Mouse (Mus musculus) large intestine, adult 2 months (tissue): Measurements from ENCODE around the gene Naglu. TPM values are rescaled to one million over a fixed set of nuclear protein-coding genes. Genes with fewer than 3 reads are reported as not detected.

Experiments
- DNase-seq: peaks from one replicate; pipeline ENCODE4 v3.0.0-alpha.2; 2012; ENCODE audit warnings: low read depth, low spot score
- WGBS: fragments of 180-500 bp; shearing (Covaris S2); methylation state at CpG from one replicate; pipeline ENCODE4 v1.1.7; 2018; 5-methylcytosine and 5-hydroxymethylcytosine counted together
- polyA plus RNA-seq: library from polyadenylated mRNA; depleted of rRNA; stranded (reverse); fragments of >200 nt; gene quantifications from 2 replicates; pipeline ENCODE4 v1.2.3, GENCODE M21; 2012

The Naglu gene
- polyA plus RNA-seq, 1 experiment, result 12.9 TPM

DNA sequence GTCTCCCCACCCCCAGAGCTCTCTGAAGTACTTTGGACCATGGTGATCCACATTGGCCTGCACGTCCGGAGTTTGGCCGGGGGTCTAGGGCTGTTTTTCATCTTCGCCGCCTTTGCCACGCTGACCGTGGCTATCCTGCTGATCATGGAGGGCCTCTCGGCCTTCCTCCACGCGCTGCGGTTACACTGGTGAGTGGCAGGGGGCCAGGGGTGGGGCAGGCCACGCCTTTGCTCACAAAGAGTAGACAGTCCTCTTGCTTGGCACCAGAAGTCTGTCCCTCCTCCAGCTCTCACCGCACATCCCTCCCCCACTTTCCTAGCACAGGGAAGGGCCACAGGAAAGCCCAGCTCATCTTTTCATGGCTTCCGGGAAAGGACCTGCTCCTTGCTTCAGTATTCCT lies 14.4 kb upstream of the Naglu start:
- 35% methylated on average over 14 of the region's 14 CpGs for WGBS
- no peak for DNase-seq

GRCm38 (mm10) chr11:101056885-101057284 lies 12.9 kb upstream of the Naglu start:
- 14% methylated on average over 8 of the region's 8 CpGs for WGBS
- no peak for DNase-seq

DNA sequence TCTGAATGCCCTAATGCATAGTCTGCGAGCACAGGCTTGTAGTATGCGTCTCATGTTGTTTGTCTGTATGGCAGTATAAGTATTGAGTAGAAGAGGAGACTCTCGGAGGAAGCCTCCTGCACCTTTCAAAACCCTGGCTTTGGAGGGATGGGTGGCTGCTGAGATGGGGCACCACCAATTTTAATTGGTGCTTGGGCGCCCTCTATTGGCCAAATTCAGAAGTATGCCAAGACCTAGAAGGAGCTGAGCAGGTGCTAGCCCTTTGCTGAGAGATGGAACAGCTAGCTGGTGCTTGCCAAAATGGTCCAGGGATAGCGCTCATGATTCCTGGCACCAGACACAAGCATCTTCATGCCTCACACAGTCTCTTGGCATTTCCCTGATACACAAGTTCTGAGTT lies 12.0 kb upstream of the Naglu start:
- DNase-seq, result no peak
- WGBS, result 13% methylated on average over 5 of the region's 5 CpGs

- WGBS, result 36% methylated on average over 5 of the region's 5 CpGs
- DNase-seq, result no peak
These were observed 11.1 kb upstream of the Naglu start for GRCm38 (mm10) chr11:101058726-101059125.

DNA sequence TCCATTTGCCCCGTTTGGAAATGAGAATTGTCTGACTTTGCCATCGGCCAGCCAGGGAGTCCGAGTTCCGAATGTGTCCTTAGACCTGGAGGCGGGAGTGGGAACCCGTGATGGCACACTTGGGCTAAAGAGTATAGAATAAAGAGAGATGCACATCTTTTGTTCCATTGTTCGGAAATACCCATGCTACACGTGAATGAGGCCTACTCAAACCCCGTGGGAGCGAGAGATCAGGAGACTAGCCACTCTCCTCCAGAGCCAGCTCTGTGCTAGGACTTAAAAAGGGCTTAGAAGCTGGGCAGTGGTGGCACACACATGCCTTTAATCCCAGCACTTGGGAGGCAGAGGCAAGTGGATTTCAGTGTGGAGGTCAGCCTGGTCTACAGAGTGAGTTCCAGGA lies 10.3 kb upstream of the Naglu start:
- DNase-seq, result no peak
- WGBS, result 82% methylated on average over 10 of the region's 10 CpGs

DNA sequence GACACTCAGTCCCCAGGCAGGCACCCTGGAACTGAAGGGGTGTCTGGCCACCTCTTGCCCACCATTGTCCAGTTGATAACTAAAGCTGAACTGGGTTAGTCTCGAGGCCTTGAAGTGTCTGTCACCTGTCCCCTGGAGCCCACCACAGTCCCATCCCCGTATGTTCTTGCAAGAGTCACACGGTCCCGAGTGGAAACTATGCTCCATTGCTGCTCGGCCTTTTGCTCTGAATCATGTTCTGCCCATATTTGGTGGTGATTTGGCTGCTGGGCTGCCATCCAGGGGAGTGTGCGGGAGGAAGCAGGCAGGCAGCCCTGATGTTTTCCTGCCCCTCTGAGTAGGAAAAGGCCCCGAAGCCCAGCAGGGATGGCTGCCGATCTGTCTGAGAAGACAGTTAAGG lies 9.7 kb upstream of the Naglu start:
- DNase-seq, result no peak
- 35% methylated on average over 8 of the region's 8 CpGs for WGBS

GRCm38 (mm10) chr11:101061049-101061448 lies 8.8 kb upstream of the Naglu start:
- no peak for DNase-seq
- 91% methylated on average over 5 of the region's 5 CpGs for WGBS

DNA sequence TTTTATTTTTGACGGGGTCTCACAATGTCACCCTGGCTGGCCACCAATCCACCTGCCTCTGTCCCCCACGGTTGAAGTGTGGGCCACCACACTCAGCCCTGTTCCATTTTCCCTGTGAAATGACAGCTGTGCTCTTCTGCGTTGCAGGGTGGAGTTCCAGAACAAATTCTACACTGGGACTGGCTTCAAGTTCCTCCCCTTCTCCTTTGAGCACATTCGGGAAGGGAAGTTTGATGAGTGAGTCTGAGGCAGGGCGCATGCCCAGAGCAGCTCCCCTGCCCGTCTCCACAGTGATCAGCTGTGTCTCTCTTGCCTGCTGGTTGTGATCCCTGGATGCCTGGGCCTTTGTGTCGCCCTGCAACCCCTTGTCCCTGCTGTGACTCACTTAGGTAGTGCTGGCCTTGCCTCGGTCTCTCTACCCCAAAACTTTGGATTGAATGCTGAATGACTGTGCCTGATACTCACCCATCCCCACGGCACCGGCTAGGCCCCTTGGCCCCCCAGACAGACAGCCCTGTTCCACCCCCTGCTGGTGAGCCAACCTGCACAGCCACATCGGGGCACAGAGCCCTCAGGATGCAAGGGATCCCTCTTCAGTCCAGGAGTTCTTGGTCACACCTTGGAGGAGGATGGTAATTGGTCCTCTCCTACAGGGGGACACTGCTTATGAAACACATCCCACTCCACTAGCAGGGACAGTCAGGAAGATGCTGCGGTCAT lies 7.5 kb upstream of the Naglu start:
- no peak for DNase-seq
- WGBS, result 54% methylated on average over 12 of the region's 12 CpGs

DNA sequence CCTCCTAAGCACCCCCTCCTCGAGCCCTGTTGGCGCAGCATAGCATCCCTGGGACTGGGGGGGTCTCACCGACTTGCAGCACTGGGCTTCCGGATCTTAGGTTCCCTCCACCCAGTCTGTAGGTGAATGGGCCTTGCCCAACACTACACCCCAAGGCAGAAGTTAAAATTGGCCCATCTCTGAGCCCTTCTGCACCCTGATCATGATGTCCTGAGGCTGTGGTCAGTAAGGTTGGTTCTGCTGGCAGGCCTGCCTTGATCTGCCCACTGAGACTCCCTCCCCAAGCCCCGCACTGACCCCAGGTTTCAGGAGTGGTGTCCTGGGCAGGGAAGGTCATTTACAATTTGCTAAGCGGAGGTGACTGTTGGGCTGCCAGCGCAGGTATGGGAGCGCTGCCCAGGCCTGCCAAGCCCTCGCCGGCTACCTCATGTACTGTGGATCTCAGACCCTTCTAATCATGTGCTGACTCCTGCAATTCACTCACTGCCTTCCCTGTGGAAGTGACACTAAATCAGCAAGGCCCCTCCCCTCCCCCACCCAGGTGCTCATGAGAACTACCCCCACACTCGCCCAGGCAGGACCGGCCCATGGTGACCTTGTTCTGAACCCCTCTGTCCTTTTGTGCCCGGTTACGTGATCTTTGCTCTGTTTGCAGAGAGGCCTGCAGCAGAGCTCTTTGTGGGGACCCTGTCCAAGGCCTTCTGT lies 6.7 kb upstream of the Naglu start:
- WGBS, result 41% methylated on average over 14 of the region's 14 CpGs
- no peak for DNase-seq

DNA sequence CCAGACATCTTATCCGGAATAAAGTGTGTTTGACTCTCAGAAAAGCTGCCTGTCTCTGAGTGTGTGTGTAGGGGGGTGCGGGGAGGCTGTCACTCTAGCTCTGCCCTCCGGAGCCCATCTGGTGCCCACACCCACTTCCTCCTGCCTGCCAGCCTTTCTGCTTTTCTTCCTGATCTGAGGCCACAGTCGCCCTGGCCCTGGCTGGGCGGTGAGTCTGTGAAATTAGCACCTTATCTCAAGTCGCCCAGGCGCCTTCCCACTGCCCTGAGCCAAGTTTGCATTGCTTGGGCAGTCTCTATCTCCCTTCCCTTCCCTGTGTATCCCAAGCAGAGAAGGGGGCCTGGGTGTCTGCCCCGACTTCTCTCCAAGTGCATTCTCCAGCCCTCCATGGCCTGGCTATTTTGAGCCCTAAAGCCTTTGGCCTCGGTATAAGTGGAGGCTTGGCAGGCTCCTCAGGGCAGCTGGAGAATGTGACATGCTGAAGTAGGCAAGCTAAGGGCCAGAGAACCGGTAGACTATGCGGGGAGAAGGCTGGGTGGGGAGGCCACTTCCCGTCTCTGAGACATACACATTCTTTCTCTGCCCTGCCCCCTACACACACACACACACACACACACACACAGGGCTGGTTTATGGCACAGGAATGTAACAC lies 6.0 kb upstream of the Naglu start:
- DNase-seq, result no peak
- 4% methylated on average over 12 of the region's 12 CpGs for WGBS

DNA sequence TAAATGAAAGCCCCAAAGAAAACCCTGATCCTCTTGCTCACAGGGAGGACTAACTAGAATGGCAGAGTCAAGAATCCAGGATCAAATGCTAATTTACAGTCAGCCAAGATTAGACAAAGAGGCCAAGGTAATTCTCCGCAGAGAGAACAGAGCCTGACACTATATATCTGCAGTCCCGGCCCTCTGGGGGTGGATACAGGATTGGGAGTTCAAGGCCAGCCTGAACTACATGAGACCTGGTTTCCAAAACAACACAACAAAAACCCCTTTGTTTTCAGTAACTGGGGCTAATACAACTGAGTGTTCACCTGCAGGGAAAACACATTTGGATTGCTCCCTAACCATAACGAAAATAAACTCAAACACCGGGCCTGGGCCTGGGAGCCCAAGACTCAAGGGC lies 5.3 kb upstream of the Naglu start:
- WGBS, result 23% methylated on average over 4 of the region's 4 CpGs
- no peak for DNase-seq

DNA sequence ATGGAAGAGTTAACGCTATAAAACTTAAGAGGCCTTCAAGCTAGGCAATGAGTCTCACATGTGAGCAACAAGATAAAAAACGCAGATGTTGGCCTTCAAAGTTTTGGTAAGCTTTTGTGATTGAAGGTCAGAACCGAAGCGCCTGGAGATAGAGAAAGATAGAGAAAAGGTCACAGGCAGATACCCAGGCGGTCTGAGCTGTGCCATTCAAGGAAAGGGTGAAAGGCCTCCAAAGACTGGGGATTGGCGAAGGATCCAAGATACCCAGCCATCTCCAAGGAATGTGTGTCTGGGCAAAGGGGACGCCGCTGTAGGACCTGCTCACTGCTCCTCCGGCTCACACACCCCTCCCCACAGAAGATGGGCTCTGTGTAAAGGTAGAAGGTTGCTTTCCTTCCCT lies 4.8 kb upstream of the Naglu start:
- no peak for DNase-seq
- 79% methylated on average over 9 of the region's 9 CpGs for WGBS

DNA sequence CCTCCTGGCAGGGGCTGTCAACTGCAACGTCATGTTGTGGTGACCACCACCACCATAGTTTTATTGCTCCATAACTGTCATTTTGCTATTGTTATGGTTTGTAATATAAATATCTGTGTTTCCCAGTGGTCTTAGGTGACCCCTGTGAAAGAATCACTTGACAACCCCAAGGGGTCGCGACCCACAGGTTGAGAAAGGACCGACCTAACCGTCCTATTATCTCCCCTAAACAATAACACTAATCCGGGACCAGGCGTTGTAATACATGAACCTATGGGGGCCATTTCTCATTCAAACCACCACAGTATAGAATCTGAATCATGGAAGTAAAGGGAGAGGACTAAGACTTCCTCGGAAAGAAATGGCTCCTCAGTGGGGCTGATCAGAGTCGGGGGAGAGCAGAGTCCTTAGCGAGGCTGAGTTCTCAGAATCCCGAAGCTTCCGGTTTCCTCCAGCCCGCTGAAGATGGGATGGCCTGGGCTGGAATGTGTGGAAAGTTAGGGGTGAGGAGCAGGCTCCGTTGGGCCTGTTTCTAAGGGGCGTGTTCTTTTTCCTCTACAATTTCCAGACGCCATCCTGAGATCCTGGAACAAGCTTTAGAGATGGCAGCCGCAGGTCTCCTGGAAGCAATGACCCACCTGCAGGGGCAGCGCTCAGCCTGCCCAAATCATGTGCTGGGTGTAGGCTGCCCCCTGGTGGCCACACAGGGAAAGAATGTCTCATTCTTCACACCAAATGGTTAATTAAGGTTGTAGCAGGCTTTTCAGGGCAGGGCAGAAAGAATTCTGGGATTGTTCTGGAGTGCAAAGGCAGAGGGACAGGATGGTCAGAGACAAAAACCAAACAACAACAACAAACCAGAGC lies 3.0 kb upstream of the Naglu start:
- 12% methylated on average over 18 of the region's 18 CpGs for WGBS
- no peak for DNase-seq

DNA sequence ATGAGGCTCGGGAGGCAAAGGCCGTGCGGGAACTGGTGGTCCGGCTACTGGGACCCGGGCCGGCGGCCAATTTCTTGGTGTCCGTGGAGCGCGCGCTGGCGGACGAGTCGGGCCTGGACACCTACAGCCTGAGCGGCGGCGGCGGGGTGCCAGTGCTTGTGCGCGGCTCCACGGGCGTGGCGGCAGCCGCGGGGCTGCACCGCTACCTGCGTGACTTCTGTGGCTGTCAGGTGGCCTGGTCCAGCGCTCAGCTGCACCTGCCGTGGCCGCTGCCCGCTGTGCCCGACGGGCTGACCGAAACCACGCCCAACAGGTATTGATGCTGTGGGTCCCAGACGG lies 346 bp downstream of the Naglu start:
- under 1% methylated on average over 36 of the region's 36 CpGs for WGBS
- no peak for DNase-seq

GRCm38 (mm10) chr11:101070987-101071386 lies 1.2 kb downstream of the Naglu start:
- WGBS, result 73% methylated on average over 6 of the region's 6 CpGs
- no peak for DNase-seq

GRCm38 (mm10) chr11:101071810-101072428 lies 2.1 kb downstream of the Naglu start:
- no peak for DNase-seq
- WGBS, result 86% methylated on average over 14 of the region's 14 CpGs

GRCm38 (mm10) chr11:101078121-101078520 lies 8.3 kb downstream of the Naglu start, which contains the start of gene Hsd17b1:
Hsd17b1 (plus strand) TSS chr11:101078411.
- no peak for DNase-seq
- WGBS, result 75% methylated on average over 9 of the region's 9 CpGs

DNA sequence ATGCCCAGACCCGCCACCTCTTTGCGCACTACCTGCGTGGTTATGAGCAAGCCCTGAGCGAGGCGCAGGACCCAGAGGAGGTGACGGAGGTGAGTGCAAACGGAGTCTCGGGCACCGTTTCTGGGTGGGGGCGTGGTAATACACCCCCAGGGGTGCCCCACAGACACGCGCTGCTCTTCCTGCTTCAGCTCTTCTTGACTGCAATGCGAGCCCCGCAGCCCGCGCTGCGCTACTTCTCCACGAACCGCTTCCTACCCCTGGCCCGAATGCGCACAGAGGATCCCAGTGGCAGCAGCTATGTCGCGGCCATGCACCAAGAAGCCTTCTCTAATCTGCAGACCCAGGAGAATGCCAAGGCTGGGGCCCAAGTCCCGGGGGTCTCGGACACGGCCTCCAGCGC lies 9.9 kb downstream of the Naglu start:
- WGBS, result 22% methylated on average over 27 of the region's 27 CpGs
- DNase-seq, result no peak

DNA sequence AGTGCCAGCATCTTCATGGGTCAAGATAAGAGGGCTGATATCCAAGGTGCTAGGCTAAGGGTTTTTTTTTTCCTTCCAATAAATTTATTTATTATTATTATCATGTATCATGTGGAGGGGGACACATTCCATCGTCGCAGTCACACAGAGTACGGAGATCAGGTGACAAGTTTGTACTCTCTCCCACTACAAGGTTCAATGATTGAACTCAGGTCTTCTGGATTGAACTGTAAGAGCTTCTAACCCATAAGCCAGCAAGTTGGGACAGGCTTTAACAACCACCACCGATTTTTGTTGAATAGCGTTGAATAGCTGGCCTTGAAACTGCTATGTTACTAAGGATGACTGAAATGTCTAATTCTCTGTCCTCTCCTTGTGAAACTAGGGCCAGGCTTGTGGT lies 10.6 kb downstream of the Naglu start:
- 80% methylated on average over 5 of the region's 5 CpGs for whole genome bisulfite sequencing
- no peak for DNase-seq

DNA sequence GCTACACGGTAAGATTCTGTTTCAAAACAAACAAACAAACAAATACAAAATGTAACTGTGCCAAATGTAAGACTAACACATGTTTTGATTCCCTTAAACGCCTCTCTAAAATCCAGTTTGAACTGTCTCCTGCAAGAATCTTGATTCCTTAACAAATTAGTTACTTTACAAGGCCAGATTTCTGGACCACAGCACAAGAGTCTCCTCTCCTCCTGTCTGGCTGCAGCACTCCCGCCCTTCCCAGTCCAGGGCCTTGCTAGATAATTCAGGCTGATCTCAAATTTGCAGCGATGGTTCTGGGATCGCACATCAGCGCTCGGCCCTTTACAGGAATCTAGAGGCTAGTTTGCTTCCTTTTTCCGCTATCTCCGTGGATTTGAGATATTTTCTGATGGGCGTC lies 11.8 kb downstream of the Naglu start:
- 5% methylated on average over 10 of the region's 10 CpGs for WGBS
- no peak for DNase-seq
